ENCODE assay signal across 20 mouse cellular contexts in genomic region chr13:112442867-112443529, GRCm38 (mm10). TPM values are rescaled to one million over a fixed set of nuclear protein-coding genes. Genes with fewer than 3 reads are reported as not detected.
A peak's percentile ranks its signal among the peaks of the same experiment; 100 is the strongest.
DNase-seq lines count a peak whose midpoint lies in the region; ATAC-seq and TF ChIP-seq lines count a peak whose summit lies in the region.
"Had no signal": no experiment of that assay in that cellular context is flagged by ENCODE, and none has a peak within 500 bp of the region (broad histone marks: within the 10 kb centered on the region; RNA-seq: fewer than 3 reads in every experiment).

No protein-coding gene starts in this region.

- peaks cover 19% of the 10 kb centered on the region for H3K4me1 ChIP-seq in embryonic fibroblast, embryonic 13.5 days (ENCODE audit: control insufficient read depth, insufficient read depth, low read length)

- H3K4me3 ChIP-seq in embryonic fibroblast, embryonic 13.5 days (ENCODE audit: insufficient read depth, low read length) = no peak overlapping the region
- H3K4me3 ChIP-seq: heart, adult 2 months; hindbrain, embryonic 13.5 days; megakaryocyte, embryonic 14.5 days; midbrain, embryonic 15.5 days; neural tube, embryonic 12.5 days had no signal

- TF ChIP-seq POLR2A in embryonic fibroblast, embryonic 13.5 days (IDR thresholded peaks at IDR 0.05; ENCODE audit: low read depth, low read length) = no peak

- H3K27ac ChIP-seq in embryonic fibroblast, embryonic 13.5 days (ENCODE audit: insufficient read depth, low read length) = peak overlapping the region; percentile 91
- H3K27ac ChIP-seq: heart, adult 2 months; hindbrain, embryonic 13.5 days; kidney, postnatal 0 days; midbrain, embryonic 15.5 days; neural tube, embryonic 12.5 days had no signal

- ATAC-seq in megakaryocyte, adult 5-6 weeks (ENCODE audit: poor library complexity, severe bottlenecking) = peak; percentile 30; the same call in 1 of the 2 replicates
- ATAC-seq: forebrain, embryonic 16.5 days; intestine, postnatal 0 days; midbrain, embryonic 15.5 days had no signal

- no peak for TF ChIP-seq CTCF in embryonic fibroblast, embryonic 13.5 days (IDR thresholded peaks at IDR 0.05; ENCODE audit: borderline replicate concordance, insufficient read depth, low read length)

- DNase-seq in 416B (ENCODE audit: low read depth) = peak; percentile 72
- peak; percentile 7 for DNase-seq in CD4-positive helper T cell, adult 2 months (ENCODE audit: low read depth, low spot score)
- DNase-seq in kidney, postnatal 10 days = no peak
- DNase-seq in ovary, postnatal 10 days (ENCODE audit: low spot score) = no peak
- DNase-seq in right cerebral cortex, postnatal 4 days = no peak
- DNase-seq: adrenal gland, postnatal 36 days; cerebellum, postnatal 10 days; heart, adult 2 months; liver; lung, adult 18-20 months; thymus, postnatal 36 days had no signal

RNA-seq across cellular contexts. Expression of gene Il6st, which starts 20.9 kb away (rescaled TPM):
- polyA plus RNA-seq in embryonic fibroblast, embryonic 13.5 days (2011; ENCODE audit: insufficient read length, low read depth, missing spikeins) = 363 and 515 TPM in 2 replicates
- 77.4 and 84.3 TPM in 2 replicates for total RNA-seq in megakaryocyte, adult 5-6 weeks (2015)
- 94.6 and 108 TPM in 2 replicates for total RNA-seq in megakaryocyte, adult 5-6 weeks (2017)

Comparison
In these comparisons a context has a peak if more than half of its experiments do, and no peak if none do; other contexts are left out.
1. DNase-seq: peak in 416B (single experiment) and CD4-positive helper T cell, adult 2 months (single experiment); none in kidney, postnatal 10 days (single experiment), ovary, postnatal 10 days (single experiment) and right cerebral cortex, postnatal 4 days (single experiment).